Mouse (Mus musculus): ENCODE data around the gene Prdm9.

Prdm9 gene

GRCm38 (mm10) chr17:15526986-15527810 lies 37.0 kb downstream of the Prdm9 start, which contains the start of gene Pdcd2:
Gene Pdcd2, minus strand, starts transcription at chr17:15527301.
- DNase-seq, result peak; percentile 94

- peak; percentile 22 for DNase-seq
Measured at GRCm38 (mm10) chr17:15526304-15526703, 37.9 kb downstream of the Prdm9 start.

DNA sequence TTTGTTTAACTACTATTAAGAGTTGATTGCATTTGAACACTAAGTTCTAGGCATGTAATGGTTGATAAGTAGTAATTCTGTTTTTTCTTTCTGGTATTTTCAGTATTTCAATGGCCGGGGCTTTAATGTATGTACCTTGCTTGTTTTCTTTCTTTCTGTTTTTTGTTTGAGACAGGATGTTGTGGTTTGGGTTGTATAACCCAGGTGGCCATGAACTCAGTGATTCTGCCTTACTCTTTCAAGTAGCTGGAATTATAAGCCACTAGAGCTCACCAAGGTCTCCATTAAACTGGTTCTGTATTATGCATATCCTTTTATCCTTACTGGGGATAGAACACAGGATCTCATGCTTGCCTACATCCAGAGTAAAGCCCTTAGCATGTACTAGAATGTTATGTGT lies 45.4 kb downstream of the Prdm9 start:
- DNase-seq, result no peak

DNA sequence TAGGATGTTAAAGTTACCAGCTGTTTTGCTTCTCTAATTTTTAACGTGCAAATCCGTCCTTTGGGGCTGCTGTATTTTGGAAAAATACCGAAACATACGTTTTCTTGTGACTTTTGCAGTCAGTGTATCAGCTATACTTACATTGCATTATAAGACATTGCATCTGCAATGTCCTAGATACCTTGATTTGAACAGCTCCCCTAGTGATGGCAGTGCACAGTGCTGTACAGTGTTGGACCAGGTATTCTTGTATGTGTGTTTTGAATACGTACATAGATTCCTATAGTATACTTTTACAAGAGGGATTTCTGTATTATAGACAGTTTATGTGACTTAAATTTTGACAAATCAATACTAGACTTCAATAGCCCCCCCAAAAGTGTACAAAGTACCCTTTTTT lies 46.0 kb downstream of the Prdm9 start:
- no peak for DNase-seq

DNA sequence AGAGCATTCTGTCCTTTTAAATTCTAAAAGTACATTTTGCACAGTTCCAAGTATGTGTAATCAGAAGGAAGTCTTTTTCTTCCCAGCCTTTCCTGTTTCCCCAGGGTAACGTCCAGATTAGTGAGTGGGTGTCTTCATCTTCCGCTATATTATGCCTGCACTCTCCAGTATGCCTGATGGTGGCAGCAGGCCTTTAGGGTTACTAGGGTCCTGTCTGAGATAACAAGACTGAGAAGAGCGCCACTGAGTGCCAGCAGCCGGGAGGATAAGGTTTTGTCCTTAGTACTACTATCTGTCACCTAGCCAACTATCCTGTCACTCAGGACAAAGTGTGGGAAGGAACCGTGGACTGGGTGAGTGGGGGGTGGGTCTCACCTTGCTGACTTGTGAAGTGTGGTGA lies 46.4 kb downstream of the Prdm9 start:
- no peak for DNase-seq

DNA sequence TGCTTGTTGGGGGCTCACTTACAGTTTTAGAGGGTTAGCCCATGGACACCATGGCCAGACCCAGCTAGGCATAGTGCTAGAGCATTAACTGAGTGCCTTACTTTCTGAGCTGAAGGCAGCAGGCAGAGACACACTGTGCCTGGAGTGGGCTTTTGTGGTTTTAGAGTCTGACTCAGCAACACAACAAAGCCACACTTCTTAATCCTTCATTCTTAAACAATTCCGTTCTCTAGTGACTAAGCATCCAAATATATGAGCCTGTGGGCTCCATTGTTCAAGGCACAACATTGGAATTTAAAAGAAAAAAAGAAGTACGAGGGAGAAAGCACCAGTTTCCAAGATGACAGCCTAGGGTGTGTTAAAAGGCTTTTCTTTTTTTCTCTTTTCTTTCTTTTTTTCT lies 53.5 kb downstream of the Prdm9 start:
- no peak for DNase-seq

GRCm38 (mm10) chr17:15499656-15500394 lies 64.3 kb downstream of the Prdm9 start, which contains the start of the genes Psmb1 and Tbp:
Gene Psmb1, minus strand, starts transcription at chr17:15499751.
Gene Tbp, plus strand, starts transcription at chr17:15499888.
- peak; percentile 96 for DNase-seq

DNA sequence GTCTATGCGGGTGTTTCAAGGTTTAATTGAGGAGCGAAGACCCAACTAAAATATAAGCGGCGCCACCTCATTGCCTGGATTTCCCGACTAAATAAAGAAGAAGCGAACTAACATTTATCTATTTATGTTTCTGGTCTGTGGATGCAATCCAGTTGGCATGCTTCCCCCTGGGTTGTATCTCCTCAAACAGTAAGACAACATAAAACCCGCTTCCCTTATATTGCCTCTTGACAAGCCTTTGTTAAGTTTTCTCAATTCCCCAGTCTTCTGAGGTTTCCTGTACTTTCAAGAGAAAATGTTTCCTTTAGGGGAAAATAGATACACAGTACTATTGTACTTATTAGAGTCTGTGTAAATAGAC lies 65.4 kb downstream of the Prdm9 start:
- no peak for DNase-seq

- peak; percentile 97 for DNase-seq
Measured at GRCm38 (mm10) chr17:15497882-15498752, 66.0 kb downstream of the Prdm9 start.
